Mouse (Mus musculus) midbrain, embryonic 16.5 days (tissue): ENCODE data around the gene Nemf. TPM values are rescaled to one million over a fixed set of nuclear protein-coding genes. Genes with fewer than 3 reads are reported as not detected.

ENCODE experiments used
- ATAC-seq: fragments of 200-750 bp; cut with Nextera tagmentation; 2 replicates; pipeline ENCODE4 v1.8.0; 2017; ENCODE audit warnings: moderate TSS enrichment
- H3K27ac ChIP-seq: fragments of 300-500 bp; sonication (generic); 2 replicates; pipeline ENCODE4 v1.5.1; 2014; ENCODE audit warnings: mild to moderate bottlenecking, low read length, mixed read lengths
- H3K27me3 ChIP-seq: fragments of 300-500 bp; sonication (generic); 2 replicates; pipeline ENCODE4 v1.6.1; 2014; ENCODE audit warnings: low read depth, low read length, mixed read lengths; ENCODE audit not compliant: control insufficient read depth, insufficient read depth
- H3K36me3 ChIP-seq: fragments of 300-500 bp; sonication (generic); 2 replicates; pipeline ENCODE4 v1.6.1; 2014; ENCODE audit warnings: mild to moderate bottlenecking, low read length, moderate library complexity, mixed read lengths; ENCODE audit not compliant: control insufficient read depth, insufficient read depth
- H3K4me1 ChIP-seq: fragments of 300-500 bp; sonication (generic); 2 replicates; pipeline ENCODE4 v1.6.1; 2014; ENCODE audit warnings: mild to moderate bottlenecking, low read length, mixed read lengths; ENCODE audit not compliant: control insufficient read depth, insufficient read depth
- H3K4me2 ChIP-seq: fragments of 300-500 bp; sonication (generic); 2 replicates; pipeline ENCODE4 v1.6.1; 2014; ENCODE audit warnings: mild to moderate bottlenecking, low read length, mixed read lengths
- H3K4me3 ChIP-seq: fragments of 300-500 bp; sonication (generic); 2 replicates; pipeline ENCODE4 v1.5.1; 2014; ENCODE audit warnings: low read depth, mild to moderate bottlenecking, low read length, moderate library complexity, mixed read lengths
- H3K9ac ChIP-seq: fragments of 300-500 bp; sonication (generic); 2 replicates; pipeline ENCODE4 v1.6.1; 2014; ENCODE audit warnings: low read depth, low read length, mixed read lengths
- H3K9me3 ChIP-seq: fragments of 300-500 bp; sonication (generic); replicated peaks from 2 replicates; pipeline ENCODE4 v1.6.1; 2014; ENCODE audit warnings: mild to moderate bottlenecking, low read length, mixed read lengths; ENCODE audit not compliant: control insufficient read depth, poor library complexity, severe bottlenecking
- WGBS: fragments of 180-500 bp; shearing (Covaris S2); extraction: QIAGEN DNeasy Blood & Tissue Kit; methylation state at CpG from one replicate; pipeline ENCODE4 v1.1.7; 2014; 5-methylcytosine and 5-hydroxymethylcytosine counted together
- polyA plus RNA-seq: library from polyadenylated mRNA; unstranded; fragments of >200 nt; fragmentation: Nextera tagmentation; extraction: Ambion mirVana; gene quantifications from 2 replicates; pipeline ENCODE4 v1.2.1, GENCODE M21; 2015

Gene Nemf
- polyA plus RNA-seq, 1 experiment from 2014 or later = 86.5 TPM

GRCm38 (mm10) chr12:69351685-69352084, 5.3 kb downstream of the Nemf start:
- peaks cover 12% of the 10 kb centered on the region for H3K4me1 ChIP-seq
- peaks cover 23% of the 10 kb centered on the region for H3K36me3 ChIP-seq
- 96% methylated on average over 1 of the region's 1 CpGs for WGBS

GRCm38 (mm10) chr12:69349928-69350327, 7.0 kb downstream of the Nemf start:
- ATAC-seq = no peak
- H3K4me3 ChIP-seq = no peak overlapping the region
- 97% methylated on average over 2 of the region's 2 CpGs for WGBS
- no peak overlapping the region for H3K4me2 ChIP-seq
- peaks cover 31% of the 10 kb centered on the region for H3K36me3 ChIP-seq
- no peaks in the 10 kb centered on the region for H3K4me1 ChIP-seq
- H3K27ac ChIP-seq = no peak overlapping the region
- H3K9me3 ChIP-seq = no peaks in the 10 kb centered on the region
- no peak overlapping the region for H3K9ac ChIP-seq
- H3K27me3 ChIP-seq = no peaks in the 10 kb centered on the region

More at GRCm38 (mm10) chr12:69351685-69352084, 5.3 kb downstream of the Nemf start:
- H3K27me3 ChIP-seq = no peaks in the 10 kb centered on the region
- no peak for ATAC-seq
- no peak overlapping the region for H3K4me2 ChIP-seq
- no peak overlapping the region for H3K27ac ChIP-seq
- no peak overlapping the region for H3K4me3 ChIP-seq
- H3K9me3 ChIP-seq = no peaks in the 10 kb centered on the region
- no peak overlapping the region for H3K9ac ChIP-seq

- Histone ChIP-seq H3K4me3 (no peak overlapping the region), H3K4me1 (no peaks in the 10 kb centered on the region), H3K36me3 (peaks cover 13% of the 10 kb centered on the region), H3K4me2 (no peak overlapping the region), H3K27me3 (no peaks in the 10 kb centered on the region), H3K9me3 (no peaks in the 10 kb centered on the region), H3K9ac (no peak overlapping the region), H3K27ac (no peak overlapping the region)
- no peak for ATAC-seq
- 84% methylated on average over 2 of the region's 2 CpGs for WGBS
These were observed 23.4 kb downstream of the Nemf start for GRCm38 (mm10) chr12:69333547-69333946.

GRCm38 (mm10) chr12:69332147-69332546, 24.8 kb downstream of the Nemf start:
- Histone ChIP-seq H3K27me3 (no peaks in the 10 kb centered on the region), H3K4me1 (no peaks in the 10 kb centered on the region), H3K27ac (no peak overlapping the region), H3K9me3 (no peaks in the 10 kb centered on the region), H3K4me3 (no peak overlapping the region), H3K36me3 (peaks cover 13% of the 10 kb centered on the region), H3K4me2 (no peak overlapping the region), H3K9ac (no peak overlapping the region)
- 100% methylated on average over 1 of the region's 1 CpGs for WGBS
- ATAC-seq = no peak

- Histone ChIP-seq H3K4me2 (no peak overlapping the region), H3K27ac (no peak overlapping the region), H3K36me3 (peaks cover 10% of the 10 kb centered on the region), H3K9me3 (no peaks in the 10 kb centered on the region), H3K27me3 (no peaks in the 10 kb centered on the region), H3K4me1 (no peaks in the 10 kb centered on the region), H3K4me3 (no peak overlapping the region), H3K9ac (no peak overlapping the region)
- WGBS = 94% methylated on average over 3 of the region's 3 CpGs
- no peak for ATAC-seq
These were observed 25.8 kb downstream of the Nemf start for GRCm38 (mm10) chr12:69331187-69331586.

GRCm38 (mm10) chr12:69318431-69318830, 38.5 kb downstream of the Nemf start:
- ATAC-seq = no peak
- Histone ChIP-seq H3K27ac (no peak overlapping the region), H3K4me3 (no peak overlapping the region), H3K9me3 (no peaks in the 10 kb centered on the region), H3K4me1 (no peaks in the 10 kb centered on the region), H3K27me3 (no peaks in the 10 kb centered on the region), H3K36me3 (peaks cover 50% of the 10 kb centered on the region), H3K9ac (no peak overlapping the region), H3K4me2 (no peak overlapping the region)

GRCm38 (mm10) chr12:69309659-69310058, 47.3 kb downstream of the Nemf start:
- Histone ChIP-seq H3K9me3 (no peaks in the 10 kb centered on the region), H3K4me1 (no peaks in the 10 kb centered on the region), H3K27me3 (no peaks in the 10 kb centered on the region), H3K4me3 (no peak overlapping the region), H3K4me2 (no peak overlapping the region), H3K27ac (no peak overlapping the region), H3K36me3 (peaks cover 60% of the 10 kb centered on the region), H3K9ac (no peak overlapping the region)
- no peak for ATAC-seq
- WGBS = 95% methylated on average over 4 of the region's 4 CpGs

- no peak for ATAC-seq
- H3K4me2 ChIP-seq = no peak overlapping the region
- no peak overlapping the region for H3K27ac ChIP-seq
- H3K36me3 ChIP-seq = peaks cover 68% of the 10 kb centered on the region
- no peaks in the 10 kb centered on the region for H3K27me3 ChIP-seq
- 95% methylated on average over 7 of the region's 7 CpGs for WGBS
- H3K9ac ChIP-seq = no peak overlapping the region
- H3K9me3 ChIP-seq = no peaks in the 10 kb centered on the region
- H3K4me1 ChIP-seq = no peaks in the 10 kb centered on the region
- H3K4me3 ChIP-seq = no peak overlapping the region
These were observed 50.6 kb downstream of the Nemf start for GRCm38 (mm10) chr12:69306333-69306732.

GRCm38 (mm10) chr12:69304051-69304450, 52.9 kb downstream of the Nemf start:
- no peak overlapping the region for H3K4me3 ChIP-seq
- H3K27me3 ChIP-seq = no peaks in the 10 kb centered on the region
- no peak overlapping the region for H3K27ac ChIP-seq
- H3K9me3 ChIP-seq = no peaks in the 10 kb centered on the region
- peaks cover 5% of the 10 kb centered on the region for H3K4me1 ChIP-seq
- ATAC-seq = no peak
- peaks cover 55% of the 10 kb centered on the region for H3K36me3 ChIP-seq
- H3K4me2 ChIP-seq = no peak overlapping the region
- WGBS = 96% methylated on average over 2 of the region's 2 CpGs
- no peak overlapping the region for H3K9ac ChIP-seq

GRCm38 (mm10) chr12:69302171-69302570, 54.8 kb downstream of the Nemf start:
- Histone ChIP-seq H3K4me3 (no peak overlapping the region), H3K27ac (no peak overlapping the region), H3K27me3 (no peaks in the 10 kb centered on the region), H3K9ac (no peak overlapping the region), H3K4me1 (peaks cover 17% of the 10 kb centered on the region), H3K36me3 (peaks cover 38% of the 10 kb centered on the region), H3K9me3 (no peaks in the 10 kb centered on the region), H3K4me2 (no peak overlapping the region)
- WGBS = 96% methylated on average over 12 of the region's 12 CpGs
- ATAC-seq = no peak
